Mouse (Mus musculus): ENCODE data around the gene Zfp523. TPM values are rescaled to one million over a fixed set of nuclear protein-coding genes. Genes with fewer than 3 reads are reported as not detected.

The Zfp523 gene
- polyA plus RNA-seq, 1 experiment: 31.0 TPM

DNA sequence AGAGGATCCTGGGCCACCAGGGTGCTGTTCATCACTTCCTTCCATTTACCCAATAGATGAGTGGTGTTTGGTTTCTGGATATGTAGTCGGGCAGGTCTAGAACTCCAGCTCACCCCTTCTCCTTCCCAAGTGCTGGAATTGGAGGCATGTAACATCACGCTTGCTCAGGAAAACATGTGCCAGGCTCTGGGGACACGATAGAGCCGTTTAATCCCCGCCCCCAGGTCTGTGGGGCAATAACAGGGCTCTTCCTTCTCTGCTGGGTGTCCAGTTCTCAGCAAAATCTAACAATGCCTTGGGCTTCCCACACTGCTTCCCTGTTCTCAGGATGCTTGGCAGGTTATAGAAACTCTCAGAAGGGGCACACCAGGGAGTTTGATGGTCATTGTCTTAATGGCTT, 60.4 kb downstream of the Zfp523 start:
- H3K4me1 ChIP-seq (ENCODE audit: control insufficient read depth, insufficient read depth, insufficient read length): no peaks in the 10 kb centered on the region
- no peak overlapping the region for H3K4me3 ChIP-seq (ENCODE audit: extremely low read depth, insufficient read depth, insufficient read length)
- H3K36me3 ChIP-seq (ENCODE audit: control insufficient read depth, insufficient read depth, low read length): peaks cover 1% of the 10 kb centered on the region
- no peaks in the 10 kb centered on the region for H3K27me3 ChIP-seq (ENCODE audit: control insufficient read depth, insufficient read depth, low read length)
- 84% methylated on average over 5 of the region's 5 CpGs for WGBS
- no peak for DNase-seq (ENCODE audit: low read depth in 1 of 2, low spot score in 2 of 2)
- TF ChIP-seq POLR2A (IDR thresholded peaks at IDR 0.05; ENCODE audit: low read depth, low read length) (no peak), CTCF (IDR thresholded peaks at IDR 0.05; ENCODE audit: extremely low read depth, insufficient read depth, insufficient read length, insufficient replicate concordance) (no peak)
- H3K27ac ChIP-seq (ENCODE audit: insufficient read depth, low read length): no peak overlapping the region

- 82% methylated on average over 6 of the region's 6 CpGs for WGBS
- Histone ChIP-seq H3K36me3 (ENCODE audit: control insufficient read depth, insufficient read depth, low read length) (peaks cover 1% of the 10 kb centered on the region), H3K27ac (ENCODE audit: insufficient read depth, low read length) (no peak overlapping the region), H3K4me1 (ENCODE audit: control insufficient read depth, insufficient read depth, insufficient read length) (no peaks in the 10 kb centered on the region), H3K27me3 (ENCODE audit: control insufficient read depth, insufficient read depth, low read length) (no peaks in the 10 kb centered on the region), H3K4me3 (ENCODE audit: extremely low read depth, insufficient read depth, insufficient read length) (no peak overlapping the region)
- DNase-seq (ENCODE audit: low read depth in 1 of 2, low spot score in 2 of 2): no peak
- TF ChIP-seq POLR2A (IDR thresholded peaks at IDR 0.05; ENCODE audit: low read depth, low read length) (no peak), CTCF (IDR thresholded peaks at IDR 0.05; ENCODE audit: extremely low read depth, insufficient read depth, insufficient read length, insufficient replicate concordance) (no peak)
These were observed 60.9 kb downstream of the Zfp523 start for GRCm38 (mm10) chr17:28237874-28238273.

DNA sequence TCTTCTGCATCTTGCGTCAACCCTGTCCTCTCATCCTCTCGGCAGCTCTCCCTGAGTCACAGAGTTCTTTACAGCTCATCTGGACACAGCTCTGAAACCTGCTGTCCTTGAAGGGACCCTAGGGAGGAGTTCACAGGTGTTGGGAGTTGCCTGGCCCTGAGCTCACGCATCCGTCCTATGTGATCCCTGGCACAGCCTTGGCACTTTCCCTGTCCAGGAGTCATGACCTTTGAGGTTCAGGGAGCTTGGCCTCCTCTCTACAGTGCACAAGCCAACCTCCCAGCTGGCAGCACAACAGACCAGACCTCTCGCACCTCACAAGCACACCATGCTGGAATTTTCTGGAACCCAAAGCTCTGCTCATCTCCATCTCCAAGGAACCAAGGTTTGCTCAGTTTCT, 63.9 kb downstream of the Zfp523 start:
- DNase-seq (ENCODE audit: low read depth in 1 of 2, low spot score in 2 of 2): no peak
- H3K4me3 ChIP-seq (ENCODE audit: extremely low read depth, insufficient read depth, insufficient read length): no peak overlapping the region
- no peaks in the 10 kb centered on the region for H3K27me3 ChIP-seq (ENCODE audit: control insufficient read depth, insufficient read depth, low read length)
- peaks cover 3% of the 10 kb centered on the region for H3K36me3 ChIP-seq (ENCODE audit: control insufficient read depth, insufficient read depth, low read length)
- peaks cover 2% of the 10 kb centered on the region; the same call in 1 of the 2 replicates for H3K4me1 ChIP-seq (ENCODE audit: control insufficient read depth, insufficient read depth, insufficient read length)
- WGBS: 97% methylated on average over 5 of the region's 5 CpGs
- TF ChIP-seq POLR2A (IDR thresholded peaks at IDR 0.05; ENCODE audit: low read depth, low read length): no peak
- H3K27ac ChIP-seq (ENCODE audit: insufficient read depth, low read length): no peak overlapping the region

DNA sequence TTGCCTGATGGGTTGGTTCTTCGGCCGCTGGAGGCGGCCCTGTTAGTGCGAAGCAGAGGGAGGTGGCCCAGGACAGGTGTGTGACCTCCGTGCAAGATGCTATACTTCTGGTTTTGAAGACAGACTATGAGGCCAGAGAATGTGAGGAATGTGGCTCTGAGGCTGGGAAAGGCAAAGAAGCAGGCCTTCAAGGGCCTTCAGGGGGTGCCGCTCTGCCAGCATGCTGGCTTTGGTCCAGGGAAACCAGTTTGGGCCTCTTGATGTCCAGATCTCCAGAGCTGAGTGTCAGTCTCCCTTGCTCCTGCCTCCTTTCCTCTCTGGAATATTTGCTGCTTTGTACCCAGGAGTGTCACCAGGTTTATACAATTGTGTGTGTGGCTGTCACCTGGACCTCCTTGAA, 65.4 kb downstream of the Zfp523 start:
- 95% methylated on average over 6 of the region's 6 CpGs for WGBS
- H3K4me3 ChIP-seq (ENCODE audit: extremely low read depth, insufficient read depth, insufficient read length): no peak overlapping the region
- H3K4me1 ChIP-seq (ENCODE audit: control insufficient read depth, insufficient read depth, insufficient read length): peaks cover 12% of the 10 kb centered on the region; the same call in 1 of the 2 replicates
- H3K27ac ChIP-seq (ENCODE audit: insufficient read depth, low read length): no peak overlapping the region
- peaks cover 3% of the 10 kb centered on the region for H3K36me3 ChIP-seq (ENCODE audit: control insufficient read depth, insufficient read depth, low read length)
- TF ChIP-seq POLR2A (IDR thresholded peaks at IDR 0.05; ENCODE audit: low read depth, low read length) (no peak), CTCF (IDR thresholded peaks at IDR 0.05; ENCODE audit: extremely low read depth, insufficient read depth, insufficient read length, insufficient replicate concordance) (no peak)
- no peak for DNase-seq (ENCODE audit: low read depth in 1 of 2, low spot score in 2 of 2)
- H3K27me3 ChIP-seq (ENCODE audit: control insufficient read depth, insufficient read depth, low read length): no peaks in the 10 kb centered on the region

DNA sequence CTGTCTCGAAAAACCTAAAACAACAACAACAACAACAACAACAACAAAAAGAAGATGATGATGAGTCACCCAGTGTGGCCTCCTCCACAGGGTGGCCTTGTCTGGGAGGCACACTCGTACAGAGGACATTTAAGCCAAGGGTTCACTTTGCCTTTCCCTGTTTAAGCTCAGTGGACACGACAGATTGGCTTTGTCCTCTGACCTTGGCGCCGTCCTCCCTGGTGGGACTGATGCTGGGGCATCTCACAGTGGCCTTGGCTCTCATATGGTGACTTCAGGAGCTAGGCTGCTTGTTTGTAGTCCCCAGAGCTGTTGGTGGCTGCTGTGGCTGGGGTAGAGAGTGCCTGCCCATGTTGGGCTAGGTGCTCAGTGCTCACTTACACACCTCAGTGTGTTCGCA, 67.3 kb downstream of the Zfp523 start:
- no peak overlapping the region for H3K27ac ChIP-seq (ENCODE audit: insufficient read depth, low read length)
- 91% methylated on average over 6 of the region's 6 CpGs for WGBS
- DNase-seq (ENCODE audit: low read depth in 1 of 2, low spot score in 2 of 2): no peak
- no peaks in the 10 kb centered on the region for H3K27me3 ChIP-seq (ENCODE audit: control insufficient read depth, insufficient read depth, low read length)
- TF ChIP-seq CTCF (IDR thresholded peaks at IDR 0.05; ENCODE audit: extremely low read depth, insufficient read depth, insufficient read length, insufficient replicate concordance) (no peak), POLR2A (IDR thresholded peaks at IDR 0.05; ENCODE audit: low read depth, low read length) (no peak)
- peaks cover 3% of the 10 kb centered on the region for H3K36me3 ChIP-seq (ENCODE audit: control insufficient read depth, insufficient read depth, low read length)
- no peak overlapping the region for H3K4me3 ChIP-seq (ENCODE audit: extremely low read depth, insufficient read depth, insufficient read length)
- peaks cover 20% of the 10 kb centered on the region; the same call in 1 of the 2 replicates for H3K4me1 ChIP-seq (ENCODE audit: control insufficient read depth, insufficient read depth, insufficient read length)

GRCm38 (mm10) chr17:28244714-28245113, 67.8 kb downstream of the Zfp523 start:
- WGBS: 90% methylated on average over 6 of the region's 6 CpGs

DNA sequence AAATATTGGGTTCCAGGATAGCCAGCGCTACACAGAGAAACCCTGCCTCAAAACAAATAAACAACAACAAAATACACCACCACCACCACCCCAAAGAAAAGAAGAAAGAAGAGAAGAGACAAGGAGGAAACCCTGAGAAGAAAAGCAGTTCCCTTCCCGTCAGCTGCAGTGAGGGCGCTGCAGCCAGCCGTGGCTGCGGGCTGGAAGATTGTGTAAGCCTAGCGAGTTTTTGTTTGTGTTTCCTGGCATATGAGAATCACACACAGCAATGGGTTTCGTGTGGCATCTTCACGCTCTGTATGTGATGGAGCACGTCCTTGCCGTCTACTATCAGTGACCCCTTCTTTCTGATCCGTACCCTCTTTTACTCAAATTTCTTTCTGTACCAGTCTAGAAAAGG, 69.7 kb downstream of the Zfp523 start:
- H3K4me3 ChIP-seq (ENCODE audit: extremely low read depth, insufficient read depth, insufficient read length): no peak overlapping the region
- no peak for DNase-seq (ENCODE audit: low read depth in 1 of 2, low spot score in 2 of 2)
- H3K27ac ChIP-seq (ENCODE audit: insufficient read depth, low read length): no peak overlapping the region
- peaks cover 5% of the 10 kb centered on the region for H3K36me3 ChIP-seq (ENCODE audit: control insufficient read depth, insufficient read depth, low read length)
- WGBS: 36% methylated on average over 11 of the region's 11 CpGs
- TF ChIP-seq CTCF (IDR thresholded peaks at IDR 0.05; ENCODE audit: extremely low read depth, insufficient read depth, insufficient read length, insufficient replicate concordance) (no peak), POLR2A (IDR thresholded peaks at IDR 0.05; ENCODE audit: low read depth, low read length) (no peak)
- peaks cover 20% of the 10 kb centered on the region; the same call in 1 of the 2 replicates for H3K4me1 ChIP-seq (ENCODE audit: control insufficient read depth, insufficient read depth, insufficient read length)
- no peaks in the 10 kb centered on the region for H3K27me3 ChIP-seq (ENCODE audit: control insufficient read depth, insufficient read depth, low read length)

More at GRCm38 (mm10) chr17:28244714-28245113, 67.8 kb downstream of the Zfp523 start:
- no peak for TF ChIP-seq POLR2A (IDR thresholded peaks at IDR 0.05; ENCODE audit: low read depth, low read length)
- Histone ChIP-seq H3K4me3 (ENCODE audit: extremely low read depth, insufficient read depth, insufficient read length) (no peak overlapping the region), H3K27ac (ENCODE audit: insufficient read depth, low read length) (no peak overlapping the region), H3K36me3 (ENCODE audit: control insufficient read depth, insufficient read depth, low read length) (peaks cover 3% of the 10 kb centered on the region), H3K4me1 (ENCODE audit: control insufficient read depth, insufficient read depth, insufficient read length) (peaks cover 20% of the 10 kb centered on the region; the same call in 1 of the 2 replicates), H3K27me3 (ENCODE audit: control insufficient read depth, insufficient read depth, low read length) (no peaks in the 10 kb centered on the region)
- no peak for DNase-seq (ENCODE audit: low read depth in 1 of 2, low spot score in 2 of 2)
